Mouse (Mus musculus): Measurements from ENCODE around the gene Gpt2.

GRCm38 (mm10) chr8:85496778-85497177, 4.4 kb downstream of the Gpt2 start:
- TF ChIP-seq CTCF (IDR thresholded peaks at IDR 0.05) = no peak
- TF ChIP-seq EP300 (IDR thresholded peaks at IDR 0.05) = no peak

All from lung, postnatal 0 days (tissue).